Mouse (Mus musculus): ENCODE measurements at regions not wholly inside any gene's neighbourhood (a gene's known extent, or its start where the extent isn't known, plus 50 kb on each side); places are given as distances from the start of the nearest gene placed in this dataset.
A peak's percentile ranks its signal among the peaks of the same experiment; 100 is the strongest.

- Histone ChIP-seq H3ac (ENCODE audit: control insufficient read depth, insufficient read length, low read depth) (no peak overlapping the region), H3K4me3 (ENCODE audit: insufficient read depth, poor library complexity, severe bottlenecking) (no peak overlapping the region), H3K79me2 (ENCODE audit: control insufficient read depth, insufficient read depth) (no peaks in the 10 kb centered on the region), H3K79me3 (ENCODE audit: low read depth) (no peaks in the 10 kb centered on the region), H3K27me3 (ENCODE audit: control insufficient read depth, insufficient read depth, insufficient read length) (no peaks in the 10 kb centered on the region), H3K36me3 (ENCODE audit: control insufficient read depth, insufficient read depth) (no peaks in the 10 kb centered on the region)
- no peak for TF ChIP-seq MYOG (IDR thresholded peaks at IDR 0.05; ENCODE audit: control insufficient read depth, extremely low read depth, insufficient read length)
- no peak for TF ChIP-seq FOSL1 (IDR thresholded peaks at IDR 0.05; ENCODE audit: insufficient read depth, low read length, poor library complexity, severe bottlenecking)
- TF ChIP-seq MAX (IDR thresholded peaks at IDR 0.05) = no peak
Measured at GRCm38 (mm10) chr10:97778531-97778930, 52.0 kb upstream of the C030005K15Rik start.

- no peaks in the 10 kb centered on the region for H3K27me3 ChIP-seq (ENCODE audit: control insufficient read depth, insufficient read depth, insufficient read length)
- no peaks in the 10 kb centered on the region for H3K79me2 ChIP-seq (ENCODE audit: control insufficient read depth, insufficient read depth)
- no peak overlapping the region for H3K4me3 ChIP-seq (ENCODE audit: insufficient read depth, poor library complexity, severe bottlenecking)
- no peaks in the 10 kb centered on the region for H3K79me3 ChIP-seq (ENCODE audit: low read depth)
- TF ChIP-seq MAX (IDR thresholded peaks at IDR 0.05) = no peak
- no peak for TF ChIP-seq FOSL1 (IDR thresholded peaks at IDR 0.05; ENCODE audit: insufficient read depth, low read length, poor library complexity, severe bottlenecking)
- no peak for TF ChIP-seq CTCF (IDR thresholded peaks at IDR 0.05; ENCODE audit: control insufficient read depth, insufficient read depth, insufficient read length)
- TF ChIP-seq USF1 (IDR thresholded peaks at IDR 0.05; ENCODE audit: low read depth) = no peak
- TF ChIP-seq MYOG (IDR thresholded peaks at IDR 0.05; ENCODE audit: control insufficient read depth, extremely low read depth, insufficient read length) = no peak
- TF ChIP-seq MYOD1 (IDR thresholded peaks at IDR 0.05; ENCODE audit: control insufficient read depth, insufficient read length, low read depth) = no peak
- no peak for TF ChIP-seq CEBPB (IDR thresholded peaks at IDR 0.05; ENCODE audit: low read depth)
- H3ac ChIP-seq (ENCODE audit: control insufficient read depth, insufficient read length, low read depth) = no peak overlapping the region
- no peaks in the 10 kb centered on the region for H3K36me3 ChIP-seq (ENCODE audit: control insufficient read depth, insufficient read depth)
Measured at GRCm38 (mm10) chr10:97779335-97779734, 52.8 kb upstream of the C030005K15Rik start.

DNA sequence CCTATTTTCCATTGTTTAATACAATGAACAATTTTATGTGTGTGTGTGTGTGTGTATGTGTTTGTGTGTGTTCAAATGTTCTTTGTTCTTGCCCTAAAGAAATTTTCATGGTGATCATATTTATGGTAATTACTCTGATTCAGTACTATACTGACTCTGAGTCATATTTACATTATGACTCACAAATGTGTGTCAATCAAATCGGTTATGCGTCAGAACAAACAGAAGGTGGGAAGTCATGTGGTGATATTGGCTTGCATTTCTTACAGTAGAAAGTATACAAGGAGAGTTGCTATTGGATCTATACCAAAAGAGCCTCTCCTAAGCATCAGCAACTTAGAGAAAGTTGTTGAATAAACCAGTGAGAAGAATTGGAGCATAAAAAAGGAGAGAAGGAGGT, 67.2 kb upstream of the C030005K15Rik start:
- no peak overlapping the region for H3ac ChIP-seq (ENCODE audit: control insufficient read depth, insufficient read length, low read depth)
- TF ChIP-seq CTCF (IDR thresholded peaks at IDR 0.05; ENCODE audit: control insufficient read depth, insufficient read depth, insufficient read length) (no peak), MAX (IDR thresholded peaks at IDR 0.05) (no peak), MYOG (IDR thresholded peaks at IDR 0.05; ENCODE audit: control insufficient read depth, extremely low read depth, insufficient read length) (no peak), FOSL1 (IDR thresholded peaks at IDR 0.05; ENCODE audit: insufficient read depth, low read length, poor library complexity, severe bottlenecking) (peak; percentile 96), USF1 (IDR thresholded peaks at IDR 0.05; ENCODE audit: low read depth) (peak; percentile 77), CEBPB (IDR thresholded peaks at IDR 0.05; ENCODE audit: low read depth) (peak; percentile 6), MYOD1 (IDR thresholded peaks at IDR 0.05; ENCODE audit: control insufficient read depth, insufficient read length, low read depth) (no peak)
- no peaks in the 10 kb centered on the region for H3K36me3 ChIP-seq (ENCODE audit: control insufficient read depth, insufficient read depth)
- no peaks in the 10 kb centered on the region for H3K79me2 ChIP-seq (ENCODE audit: control insufficient read depth, insufficient read depth)
- no peak overlapping the region for H3K4me3 ChIP-seq (ENCODE audit: insufficient read depth, poor library complexity, severe bottlenecking)
- no peaks in the 10 kb centered on the region for H3K79me3 ChIP-seq (ENCODE audit: low read depth)
- no peaks in the 10 kb centered on the region for H3K27me3 ChIP-seq (ENCODE audit: control insufficient read depth, insufficient read depth, insufficient read length)

- H3K79me3 ChIP-seq (ENCODE audit: low read depth) = no peaks in the 10 kb centered on the region
- H3ac ChIP-seq (ENCODE audit: control insufficient read depth, insufficient read length, low read depth) = no peak overlapping the region
- no peaks in the 10 kb centered on the region for H3K27me3 ChIP-seq (ENCODE audit: control insufficient read depth, insufficient read depth, insufficient read length)
- H3K36me3 ChIP-seq (ENCODE audit: control insufficient read depth, insufficient read depth) = no peaks in the 10 kb centered on the region
- no peaks in the 10 kb centered on the region for H3K79me2 ChIP-seq (ENCODE audit: control insufficient read depth, insufficient read depth)
- no peak for TF ChIP-seq MYOD1 (IDR thresholded peaks at IDR 0.05; ENCODE audit: control insufficient read depth, insufficient read length, low read depth)
- no peak for TF ChIP-seq MAX (IDR thresholded peaks at IDR 0.05)
- TF ChIP-seq USF1 (IDR thresholded peaks at IDR 0.05; ENCODE audit: low read depth) = no peak
- no peak overlapping the region for H3K4me3 ChIP-seq (ENCODE audit: insufficient read depth, poor library complexity, severe bottlenecking)
Measured at GRCm38 (mm10) chr10:97801448-97802265, 75.1 kb upstream of the C030005K15Rik start.

DNA sequence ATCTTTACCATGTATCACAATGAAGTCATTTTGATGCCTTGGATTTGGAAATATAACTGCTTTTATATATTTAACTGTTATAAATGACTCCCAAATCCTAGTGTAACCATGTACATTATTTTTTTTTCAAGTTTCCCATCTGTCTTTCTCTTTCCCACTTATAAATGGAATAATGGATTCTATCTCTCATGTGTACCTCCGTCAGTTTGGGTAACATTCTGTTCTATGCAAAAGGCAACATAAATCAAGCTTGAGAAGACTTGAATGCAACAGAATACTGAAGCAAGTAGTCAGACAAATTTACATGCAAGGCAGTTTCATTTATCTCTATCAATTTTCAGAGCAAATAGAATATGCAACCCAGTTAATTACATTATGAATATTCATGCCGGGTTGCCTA, 81.4 kb upstream of the C030005K15Rik start:
- no peak overlapping the region for H3ac ChIP-seq (ENCODE audit: control insufficient read depth, insufficient read length, low read depth)
- no peaks in the 10 kb centered on the region for H3K36me3 ChIP-seq (ENCODE audit: control insufficient read depth, insufficient read depth)
- no peak overlapping the region for H3K4me3 ChIP-seq (ENCODE audit: insufficient read depth, poor library complexity, severe bottlenecking)
- TF ChIP-seq MYOD1 (IDR thresholded peaks at IDR 0.05; ENCODE audit: control insufficient read depth, insufficient read length, low read depth) (no peak), USF1 (IDR thresholded peaks at IDR 0.05; ENCODE audit: low read depth) (no peak), FOSL1 (IDR thresholded peaks at IDR 0.05; ENCODE audit: insufficient read depth, low read length, poor library complexity, severe bottlenecking) (no peak), MAX (IDR thresholded peaks at IDR 0.05) (no peak), CEBPB (IDR thresholded peaks at IDR 0.05; ENCODE audit: low read depth) (no peak), MYOG (IDR thresholded peaks at IDR 0.05; ENCODE audit: control insufficient read depth, extremely low read depth, insufficient read length) (no peak)
- H3K27me3 ChIP-seq (ENCODE audit: control insufficient read depth, insufficient read depth, insufficient read length) = no peaks in the 10 kb centered on the region
- no peaks in the 10 kb centered on the region for H3K79me2 ChIP-seq (ENCODE audit: control insufficient read depth, insufficient read depth)
- H3K79me3 ChIP-seq (ENCODE audit: low read depth) = no peaks in the 10 kb centered on the region

DNA sequence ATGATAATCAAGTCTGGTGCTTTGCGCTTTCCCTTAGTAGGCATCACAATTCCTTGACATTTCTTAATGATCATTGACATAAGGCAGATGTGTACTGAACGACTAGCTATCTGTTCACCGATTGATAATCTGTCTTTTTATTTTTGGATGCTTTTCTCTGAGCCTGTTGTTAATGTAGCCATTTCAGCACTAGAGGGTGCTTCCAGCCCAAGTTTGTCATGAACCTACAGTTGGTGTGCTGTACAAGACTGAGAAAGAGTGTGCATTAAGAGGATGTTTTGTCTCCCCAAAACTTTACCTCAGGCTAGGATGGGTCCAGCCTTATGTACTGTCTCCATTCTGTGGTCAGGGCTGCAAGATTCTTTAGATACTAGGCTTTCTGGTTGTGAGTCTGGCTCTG, 116.0 kb upstream of the C030005K15Rik start:
- H3ac ChIP-seq (ENCODE audit: control insufficient read depth, insufficient read length, low read depth) = no peak overlapping the region
- no peaks in the 10 kb centered on the region for H3K79me3 ChIP-seq (ENCODE audit: low read depth)
- no peak for TF ChIP-seq USF1 (IDR thresholded peaks at IDR 0.05; ENCODE audit: low read depth)
- no peak for TF ChIP-seq FOSL1 (IDR thresholded peaks at IDR 0.05; ENCODE audit: insufficient read depth, low read length, poor library complexity, severe bottlenecking)
- no peak for TF ChIP-seq CEBPB (IDR thresholded peaks at IDR 0.05; ENCODE audit: low read depth)
- no peak for TF ChIP-seq MAX (IDR thresholded peaks at IDR 0.05)
- no peak for TF ChIP-seq MYOD1 (IDR thresholded peaks at IDR 0.05; ENCODE audit: control insufficient read depth, insufficient read length, low read depth)
- no peak for TF ChIP-seq MYOG (IDR thresholded peaks at IDR 0.05; ENCODE audit: control insufficient read depth, extremely low read depth, insufficient read length)
- no peak for TF ChIP-seq CTCF (IDR thresholded peaks at IDR 0.05; ENCODE audit: control insufficient read depth, insufficient read depth, insufficient read length)
- H3K27me3 ChIP-seq (ENCODE audit: control insufficient read depth, insufficient read depth, insufficient read length) = no peaks in the 10 kb centered on the region
- no peak overlapping the region for H3K4me3 ChIP-seq (ENCODE audit: insufficient read depth, poor library complexity, severe bottlenecking)
- no peaks in the 10 kb centered on the region for H3K36me3 ChIP-seq (ENCODE audit: control insufficient read depth, insufficient read depth)
- no peaks in the 10 kb centered on the region for H3K79me2 ChIP-seq (ENCODE audit: control insufficient read depth, insufficient read depth)

All from C2C12 (cell line).